Mouse (Mus musculus) embryonic fibroblast, embryonic 13.5 days (primary cell): Measurements from ENCODE around the gene Ccnf.

Source experiments
- CTCF ChIP-seq: IDR thresholded peaks from 2 replicates; pipeline ENCODE4 v1.5.1; 2011; ENCODE audit warnings: mild to moderate bottlenecking, control low read depth, low read length, moderate library complexity, borderline replicate concordance; ENCODE audit not compliant: insufficient read depth
- POLR2A ChIP-seq: IDR thresholded peaks from 2 replicates; pipeline ENCODE4 v1.6.1; 2011; ENCODE audit warnings: low read depth, mild to moderate bottlenecking, control low read depth, low read length, moderate library complexity

GRCm38 (mm10) chr17:24201092-24201491 lies 50.2 kb downstream of the Ccnf start:
- TF ChIP-seq CTCF (no peak), POLR2A (no peak)
